Mouse (Mus musculus): Measurements from ENCODE around the gene Ranbp1. TPM values are rescaled to one million over a fixed set of nuclear protein-coding genes. Genes with fewer than 3 reads are reported as not detected.

Ranbp1 gene
- polyA plus RNA-seq, 1 experiment from 2014 or later: 339 TPM

- WGBS: 29% methylated on average over 1 of the region's 1 CpGs
- Histone ChIP-seq H3K36me3 (peaks cover 6% of the 10 kb centered on the region; the same call in 1 of the 2 replicates), H3K4me1 (replicated peaks) (peaks cover 67% of the 10 kb centered on the region), H3K27me3 (no peaks in the 10 kb centered on the region), H3K4me3 (peak overlapping the region; percentile 82), H3K4me2 (peak overlapping the region; percentile 77), H3K27ac (peak overlapping the region; percentile 94; the same call in 1 of the 2 replicates), H3K9ac (0 out of 2 replicates have a peak overlapping the region, but pooled peaks have one; percentile 90), H3K9me3 (replicated peaks) (no peaks in the 10 kb centered on the region)
- ATAC-seq (replicated peaks; ENCODE audit: insufficient number of reproducible peaks, insufficient read depth, low FRiP score, low read depth): no peak
Measured at GRCm38 (mm10) chr16:18233451-18233850, 15.1 kb downstream of the Ranbp1 start.

- WGBS: 71% methylated on average over 4 of the region's 4 CpGs
- no peaks in the 10 kb centered on the region for H3K9me3 ChIP-seq (replicated peaks)
- peaks cover 14% of the 10 kb centered on the region for H3K36me3 ChIP-seq
- peak overlapping the region; percentile 96 for H3K27ac ChIP-seq
- H3K9ac ChIP-seq: no peak overlapping the region
- no peak overlapping the region for H3K4me3 ChIP-seq
- no peak overlapping the region for H3K4me2 ChIP-seq
- peaks cover 77% of the 10 kb centered on the region for H3K4me1 ChIP-seq (replicated peaks)
- ATAC-seq (replicated peaks; ENCODE audit: insufficient number of reproducible peaks, insufficient read depth, low FRiP score, low read depth): no peak
- H3K27me3 ChIP-seq: no peaks in the 10 kb centered on the region
Measured at GRCm38 (mm10) chr16:18231451-18231850, 17.1 kb downstream of the Ranbp1 start.

- 77% methylated on average over 3 of the region's 3 CpGs for WGBS
- Histone ChIP-seq H3K36me3 (peaks cover 18% of the 10 kb centered on the region), H3K4me3 (no peak overlapping the region), H3K27me3 (no peaks in the 10 kb centered on the region), H3K4me2 (peak overlapping the region; percentile 60), H3K4me1 (replicated peaks) (peaks cover 73% of the 10 kb centered on the region), H3K9me3 (replicated peaks) (no peaks in the 10 kb centered on the region), H3K27ac (peak overlapping the region; percentile 96), H3K9ac (no peak overlapping the region)
- no peak for ATAC-seq (replicated peaks; ENCODE audit: insufficient number of reproducible peaks, insufficient read depth, low FRiP score, low read depth)
Measured at GRCm38 (mm10) chr16:18231047-18231446, 17.5 kb downstream of the Ranbp1 start.

- WGBS: 55% methylated on average over 6 of the region's 6 CpGs
- ATAC-seq (replicated peaks; ENCODE audit: insufficient number of reproducible peaks, insufficient read depth, low FRiP score, low read depth): 0 out of 2 replicates have a peak, but pooled peaks have one; percentile 6
- Histone ChIP-seq H3K27me3 (no peaks in the 10 kb centered on the region), H3K9ac (peak overlapping the region; percentile 35), H3K4me2 (peak overlapping the region; percentile 60), H3K4me3 (peak overlapping the region; percentile 3; the same call in 1 of the 2 replicates), H3K27ac (peak overlapping the region; percentile 96), H3K36me3 (peaks cover 23% of the 10 kb centered on the region), H3K4me1 (replicated peaks) (peaks cover 69% of the 10 kb centered on the region), H3K9me3 (replicated peaks) (no peaks in the 10 kb centered on the region)
Measured at GRCm38 (mm10) chr16:18230617-18231016, 17.9 kb downstream of the Ranbp1 start.

GRCm38 (mm10) chr16:18229622-18230021 lies 18.9 kb downstream of the Ranbp1 start:
- Histone ChIP-seq H3K9me3 (replicated peaks) (no peaks in the 10 kb centered on the region), H3K4me3 (peak overlapping the region; percentile 31), H3K4me1 (replicated peaks) (peaks cover 67% of the 10 kb centered on the region), H3K27me3 (no peaks in the 10 kb centered on the region), H3K36me3 (peaks cover 33% of the 10 kb centered on the region), H3K4me2 (peak overlapping the region; percentile 60), H3K27ac (peak overlapping the region; percentile 96), H3K9ac (peak overlapping the region; percentile 35)
- 15% methylated on average over 11 of the region's 11 CpGs for WGBS
- peak; percentile 60 for ATAC-seq (replicated peaks; ENCODE audit: insufficient number of reproducible peaks, insufficient read depth, low FRiP score, low read depth)

- WGBS: 81% methylated on average over 4 of the region's 4 CpGs
- Histone ChIP-seq H3K36me3 (peaks cover 40% of the 10 kb centered on the region), H3K27me3 (no peaks in the 10 kb centered on the region), H3K4me2 (peak overlapping the region; percentile 60), H3K4me3 (no peak overlapping the region), H3K27ac (peak overlapping the region; percentile 96), H3K9me3 (replicated peaks) (no peaks in the 10 kb centered on the region), H3K4me1 (replicated peaks) (peaks cover 61% of the 10 kb centered on the region), H3K9ac (peak overlapping the region; percentile 35)
- ATAC-seq (replicated peaks; ENCODE audit: insufficient number of reproducible peaks, insufficient read depth, low FRiP score, low read depth): no peak
Measured at GRCm38 (mm10) chr16:18228856-18229255, 19.7 kb downstream of the Ranbp1 start.

GRCm38 (mm10) chr16:18227897-18228422 lies 20.6 kb downstream of the Ranbp1 start:
- 91% methylated on average over 20 of the region's 20 CpGs for WGBS
- H3K9me3 ChIP-seq (replicated peaks): no peaks in the 10 kb centered on the region
- no peak for ATAC-seq (replicated peaks; ENCODE audit: insufficient number of reproducible peaks, insufficient read depth, low FRiP score, low read depth)
- no peak overlapping the region for H3K4me3 ChIP-seq
- no peaks in the 10 kb centered on the region for H3K27me3 ChIP-seq
- H3K36me3 ChIP-seq: peaks cover 49% of the 10 kb centered on the region
- peaks cover 52% of the 10 kb centered on the region for H3K4me1 ChIP-seq (replicated peaks)
- no peak overlapping the region for H3K27ac ChIP-seq
- no peak overlapping the region for H3K4me2 ChIP-seq
- H3K9ac ChIP-seq: no peak overlapping the region

GRCm38 (mm10) chr16:18227187-18227586 lies 21.3 kb downstream of the Ranbp1 start:
- Histone ChIP-seq H3K36me3 (peaks cover 54% of the 10 kb centered on the region), H3K27ac (no peak overlapping the region)
- 92% methylated on average over 13 of the region's 13 CpGs for WGBS

GRCm38 (mm10) chr16:18222188-18222587 lies 26.3 kb downstream of the Ranbp1 start:
- H3K4me1 ChIP-seq (replicated peaks): peaks cover 13% of the 10 kb centered on the region
- no peak overlapping the region for H3K4me2 ChIP-seq
- no peak for ATAC-seq (replicated peaks; ENCODE audit: insufficient number of reproducible peaks, insufficient read depth, low FRiP score, low read depth)
- no peak overlapping the region for H3K4me3 ChIP-seq
- peaks cover 55% of the 10 kb centered on the region for H3K36me3 ChIP-seq
- 80% methylated on average over 11 of the region's 11 CpGs for WGBS
- H3K27ac ChIP-seq: no peak overlapping the region
- no peaks in the 10 kb centered on the region for H3K27me3 ChIP-seq
- no peaks in the 10 kb centered on the region for H3K9me3 ChIP-seq (replicated peaks)
- H3K9ac ChIP-seq: no peak overlapping the region

More at GRCm38 (mm10) chr16:18227187-18227586, 21.3 kb downstream of the Ranbp1 start:
- Histone ChIP-seq H3K4me3 (no peak overlapping the region), H3K27me3 (no peaks in the 10 kb centered on the region), H3K9me3 (replicated peaks) (no peaks in the 10 kb centered on the region), H3K4me1 (replicated peaks) (peaks cover 49% of the 10 kb centered on the region), H3K4me2 (no peak overlapping the region), H3K9ac (no peak overlapping the region)
- no peak for ATAC-seq (replicated peaks; ENCODE audit: insufficient number of reproducible peaks, insufficient read depth, low FRiP score, low read depth)

GRCm38 (mm10) chr16:18221543-18221898 lies 27.0 kb downstream of the Ranbp1 start:
- Histone ChIP-seq H3K4me2 (no peak overlapping the region), H3K9ac (no peak overlapping the region), H3K4me1 (replicated peaks) (peaks cover 13% of the 10 kb centered on the region), H3K36me3 (peaks cover 48% of the 10 kb centered on the region), H3K4me3 (no peak overlapping the region), H3K27ac (no peak overlapping the region), H3K9me3 (replicated peaks) (no peaks in the 10 kb centered on the region), H3K27me3 (no peaks in the 10 kb centered on the region)
- no peak for ATAC-seq (replicated peaks; ENCODE audit: insufficient number of reproducible peaks, insufficient read depth, low FRiP score, low read depth)
- whole genome bisulfite sequencing: 73% methylated on average over 11 of the region's 11 CpGs

- Histone ChIP-seq H3K9ac (no peak overlapping the region), H3K4me2 (no peak overlapping the region), H3K4me1 (replicated peaks) (peaks cover 13% of the 10 kb centered on the region), H3K4me3 (no peak overlapping the region), H3K9me3 (replicated peaks) (no peaks in the 10 kb centered on the region), H3K27me3 (no peaks in the 10 kb centered on the region), H3K27ac (no peak overlapping the region), H3K36me3 (peaks cover 43% of the 10 kb centered on the region)
- no peak for ATAC-seq (replicated peaks; ENCODE audit: insufficient number of reproducible peaks, insufficient read depth, low FRiP score, low read depth)
- 89% methylated on average over 6 of the region's 6 CpGs for WGBS
Measured at GRCm38 (mm10) chr16:18220856-18221542, 27.5 kb downstream of the Ranbp1 start.

- Histone ChIP-seq H3K27ac (no peak overlapping the region), H3K4me1 (replicated peaks) (peaks cover 17% of the 10 kb centered on the region), H3K36me3 (peaks cover 33% of the 10 kb centered on the region), H3K27me3 (no peaks in the 10 kb centered on the region), H3K4me3 (no peak overlapping the region), H3K9ac (no peak overlapping the region), H3K9me3 (replicated peaks) (no peaks in the 10 kb centered on the region), H3K4me2 (no peak overlapping the region)
- no peak for ATAC-seq (replicated peaks; ENCODE audit: insufficient number of reproducible peaks, insufficient read depth, low FRiP score, low read depth)
- 45% methylated on average over 8 of the region's 8 CpGs for WGBS
Measured at GRCm38 (mm10) chr16:18220001-18220400, 28.5 kb downstream of the Ranbp1 start.
